Mouse (Mus musculus) liver, embryonic 14.5 days (tissue): ENCODE results near the gene Hspd1. TPM values are rescaled to one million over a fixed set of nuclear protein-coding genes. Genes with fewer than 3 reads are reported as not detected.

Experiments
- ATAC-seq: fragments of 200-750 bp; cut with Nextera tagmentation; 2 replicates; pipeline ENCODE4 v1.8.0; 2017; ENCODE audit warnings: moderate number of reproducible peaks, mild to moderate bottlenecking, moderate library complexity; ENCODE audit not compliant: insufficient read depth
- DNase-seq, 3 experiments: peaks; one replicate each; pipeline ENCODE4 v3.0.0-alpha.2; 2012 to 2013; ENCODE audit warnings: low read depth in 3 of 3, low spot score in 3 of 3
- H3K27ac ChIP-seq: fragments of 300-500 bp; sonication (generic); 2 replicates; pipeline ENCODE4 v1.5.1; 2014; ENCODE audit warnings: moderate library complexity, mild to moderate bottlenecking, control low read depth, inconsistent platforms
- H3K27me3 ChIP-seq: fragments of 300-500 bp; sonication (generic); 2 replicates; pipeline ENCODE4 v1.6.1; 2014; ENCODE audit warnings: mild to moderate bottlenecking, low read length, moderate library complexity; ENCODE audit not compliant: control insufficient read depth, insufficient read depth
- H3K36me3 ChIP-seq: fragments of 300-500 bp; sonication (generic); replicated peaks from 2 replicates; pipeline ENCODE4 v1.6.1; 2014; ENCODE audit warnings: low read depth; ENCODE audit not compliant: control insufficient read depth, insufficient read depth
- H3K4me1 ChIP-seq, 2 experiments: fragments of 200-500 bp in 1 of 2; fragments of 300-500 bp in 1 of 2; sonication (generic) in 1 of 2; replicated peaks; 2 replicates each; pipeline ENCODE4 v1.6.1; 2012 to 2014; ENCODE audit warnings: antibody characterized with exemption in 1 of 2, inconsistent platforms in 1 of 2, low read length in 1 of 2; ENCODE audit not compliant: control insufficient read depth in 2 of 2, insufficient read depth in 2 of 2
- H3K4me2 ChIP-seq: fragments of 300-500 bp; sonication (generic); 2 replicates; pipeline ENCODE4 v1.6.1; 2014; ENCODE audit warnings: low read depth, mild to moderate bottlenecking, control low read depth, moderate library complexity
- H3K4me3 ChIP-seq, 2 experiments: fragments of 200-500 bp in 1 of 2; fragments of 300-500 bp in 1 of 2; sonication (generic) in 1 of 2; 2 replicates each; pipeline ENCODE4 v1.5.1; 2012 to 2014; ENCODE audit warnings: low read depth in 2 of 2, low read length in 2 of 2, mild to moderate bottlenecking in 2 of 2, control low read depth in 1 of 2, inconsistent platforms in 1 of 2, moderate library complexity in 1 of 2; ENCODE audit not compliant: insufficient read depth in 1 of 2
- H3K9ac ChIP-seq: fragments of 300-500 bp; sonication (generic); replicated peaks from 2 replicates; pipeline ENCODE4 v1.6.1; 2014; ENCODE audit warnings: mild to moderate bottlenecking, control low read depth, moderate library complexity
- H3K9me3 ChIP-seq: fragments of 300-500 bp; sonication (generic); 2 replicates; pipeline ENCODE4 v1.6.1; 2016; ENCODE audit warnings: low read length, mixed read lengths; ENCODE audit not compliant: control insufficient read depth
- CTCF ChIP-seq: IDR thresholded peaks from 2 replicates; pipeline ENCODE4 v1.5.1; 2016; ENCODE audit warnings: antibody characterized with exemption, low read depth, control low read depth
- EP300 ChIP-seq: IDR thresholded peaks from 2 replicates; pipeline ENCODE4 v1.6.1; 2016; ENCODE audit warnings: antibody characterized with exemption, low read depth
- WGBS: fragments of 180-500 bp; shearing (Covaris S2); extraction: QIAGEN DNeasy Blood & Tissue Kit; methylation state at CpG from one replicate; pipeline ENCODE4 v1.1.7; 2014; ENCODE audit not compliant: insufficient replicate concordance; 5-methylcytosine and 5-hydroxymethylcytosine counted together
- polyA plus RNA-seq, 2 experiments: library from polyadenylated mRNA; depleted of rRNA in 1 of 2; stranded (reverse) in 1 of 2; unstranded in 1 of 2; fragments of >200 nt; fragmentation: Nextera tagmentation in 1 of 2; extraction: Ambion mirVana in 1 of 2; gene quantifications; 2 replicates each; pipeline versions ENCODE4 v1.2.1 to v1.2.3; 2012 to 2014

Gene Hspd1
- polyA plus RNA-seq, 2 experiments, result 163 to 241 TPM

DNA sequence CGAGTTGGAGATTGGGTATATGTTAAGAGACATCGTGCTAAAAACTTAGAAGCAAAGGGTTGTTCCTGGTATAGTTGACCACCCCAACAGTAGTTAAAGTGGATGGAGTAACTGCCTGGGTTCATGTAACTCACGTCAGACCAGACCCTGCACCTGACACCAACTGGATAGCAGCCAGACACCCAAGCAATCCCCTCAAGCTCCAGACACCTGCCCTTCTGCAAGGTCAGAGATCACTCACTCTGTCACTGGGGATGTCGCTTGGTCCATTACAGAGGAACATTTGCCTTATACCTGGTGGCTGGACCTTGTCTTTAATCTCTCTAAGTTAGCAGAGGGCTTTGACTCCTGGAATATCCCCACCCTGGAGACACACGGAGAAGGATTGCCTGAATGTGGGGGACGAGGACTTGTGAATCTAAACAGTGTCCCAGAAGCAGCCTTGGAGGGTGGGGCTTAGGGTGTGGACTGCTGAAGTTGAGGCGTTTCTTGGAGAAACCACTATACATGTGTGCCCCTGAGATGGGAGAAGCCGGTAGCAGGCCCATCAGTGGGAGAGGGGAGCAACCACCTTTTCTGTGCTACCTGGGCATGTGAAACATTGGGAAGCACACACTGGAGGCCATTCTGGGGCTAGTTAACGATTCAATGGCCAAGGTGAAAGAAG is 19.0 kb upstream of the Hspd1 start:
- peaks cover 3 to 10% of the 10 kb centered on the region in 2 experiments; a peak in 3 of 4 replicates for H3K4me1 ChIP-seq
- H3K36me3 ChIP-seq, result no peaks in the 10 kb centered on the region
- H3K27ac ChIP-seq, result no peak overlapping the region
- 46% methylated on average over 9 of the region's 9 CpGs for WGBS
- H3K9me3 ChIP-seq, result no peaks in the 10 kb centered on the region
- ATAC-seq (peak; percentile 80), DNase-seq (no peak)
- no peaks in the 10 kb centered on the region for H3K27me3 ChIP-seq
- TF ChIP-seq EP300, result no peak
- no peak for TF ChIP-seq CTCF
- no peak overlapping the region for H3K9ac ChIP-seq
- peak overlapping the region; percentile 28; the same call in 1 of the 2 replicates for H3K4me2 ChIP-seq
- no peak overlapping the region for H3K4me3 ChIP-seq

DNA sequence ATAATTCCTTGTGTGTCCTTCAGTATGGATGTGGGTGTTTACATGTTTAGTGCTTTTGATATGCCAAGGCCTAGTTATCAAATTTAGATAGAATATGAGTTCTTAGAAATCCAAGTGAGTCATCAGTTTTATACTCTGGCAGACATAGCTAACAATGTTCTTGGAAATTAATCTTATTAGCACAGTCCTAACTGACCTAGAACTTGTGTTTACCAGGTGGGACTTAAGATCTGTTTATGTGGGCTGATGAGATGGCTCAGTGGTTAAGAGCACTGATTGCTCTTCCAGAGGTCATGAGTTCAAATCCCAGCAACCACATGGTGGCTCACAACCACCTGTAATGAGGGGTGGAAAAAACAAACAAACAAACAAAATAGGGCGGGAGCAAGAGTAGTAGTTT is 4.4 kb upstream of the Hspd1 start:
- H3K4me3 ChIP-seq, result no peak overlapping the region
- DNase-seq (peak in 1 of 3 experiments; percentile 69), ATAC-seq (no peak)
- no peak overlapping the region for H3K4me2 ChIP-seq
- H3K27ac ChIP-seq, result no peak overlapping the region
- H3K27me3 ChIP-seq, result no peaks in the 10 kb centered on the region
- H3K4me1 ChIP-seq, result peaks cover 3 to 12% of the 10 kb centered on the region in 2 experiments; a peak in 3 of 4 replicates
- H3K9ac ChIP-seq, result no peak overlapping the region
- peaks cover 8% of the 10 kb centered on the region for H3K36me3 ChIP-seq
- no peak for TF ChIP-seq CTCF
- peak; percentile 35 for TF ChIP-seq EP300
- 34% methylated on average over 1 of the region's 1 CpGs for WGBS
- no peaks in the 10 kb centered on the region for H3K9me3 ChIP-seq

DNA sequence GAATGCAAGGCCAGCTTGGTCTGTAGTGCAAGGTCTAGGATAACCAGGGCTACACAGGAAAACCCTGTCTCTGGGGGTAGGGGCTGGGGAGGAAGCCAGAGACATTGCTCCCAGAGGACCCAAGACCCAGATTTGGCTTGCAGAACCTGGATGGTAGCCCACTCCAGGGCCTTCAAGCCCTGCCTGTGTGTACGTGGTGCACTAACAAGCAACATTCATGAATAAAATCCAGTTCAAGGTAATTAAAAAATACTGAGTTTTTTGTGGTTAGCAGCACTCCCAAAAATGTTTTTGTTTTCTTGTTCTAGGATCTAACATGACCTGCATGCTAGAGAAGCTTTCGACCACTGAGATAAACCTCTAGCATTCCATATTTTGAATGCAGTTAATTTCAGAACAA is 4.0 kb upstream of the Hspd1 start:
- Histone ChIP-seq H3K27ac (no peak overlapping the region), H3K27me3 (no peaks in the 10 kb centered on the region), H3K9me3 (no peaks in the 10 kb centered on the region), H3K4me2 (no peak overlapping the region), H3K9ac (no peak overlapping the region), H3K4me3 (no peak overlapping the region), H3K36me3 (peaks cover 8% of the 10 kb centered on the region), H3K4me1 (peaks cover 3 to 12% of the 10 kb centered on the region in 2 experiments; a peak in 3 of 4 replicates)
- TF ChIP-seq EP300, result no peak
- no peak for TF ChIP-seq CTCF
- DNase-seq, result no peak
- ATAC-seq, result no peak
- WGBS, result 74% methylated on average over 2 of the region's 2 CpGs

DNA sequence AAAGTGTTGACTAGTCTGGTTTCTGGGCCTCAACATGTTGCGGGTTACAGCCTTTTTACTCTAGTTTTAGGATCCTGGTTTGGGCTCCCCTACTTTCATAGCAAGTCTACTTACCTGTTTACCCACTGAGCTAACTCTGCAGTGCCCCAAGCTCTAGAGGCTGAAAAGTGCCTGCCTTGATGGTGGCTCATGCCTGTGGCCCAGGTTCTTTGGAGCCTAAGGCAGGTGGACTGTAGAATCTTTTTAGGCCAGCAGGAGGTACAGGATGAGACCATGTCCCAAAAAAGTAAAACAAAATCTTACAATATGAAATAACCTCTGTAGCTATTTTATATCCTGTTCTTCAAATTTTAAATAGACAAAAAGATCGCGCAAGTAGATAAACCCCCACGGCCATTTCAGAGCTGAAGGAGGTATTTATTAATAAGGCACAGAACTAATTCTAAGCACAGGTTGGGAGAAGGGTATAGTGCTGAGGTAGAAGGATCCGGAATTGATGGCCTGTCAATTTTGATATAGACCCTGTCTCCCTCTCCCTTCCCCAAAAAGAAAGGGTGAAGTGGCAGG is 1.5 kb upstream of the Hspd1 start:
- Histone ChIP-seq H3K9ac (peak overlapping the region; percentile 89), H3K9me3 (no peaks in the 10 kb centered on the region), H3K4me2 (peak overlapping the region; percentile 94), H3K27me3 (no peaks in the 10 kb centered on the region), H3K4me1 (peaks cover 6 to 22% of the 10 kb centered on the region in 2 experiments; a peak in 3 of 4 replicates), H3K4me3 (peak overlapping the region; percentile 83 to 84), H3K36me3 (peaks cover 17% of the 10 kb centered on the region), H3K27ac (peak overlapping the region; percentile 24)
- TF ChIP-seq CTCF, result 0 out of 2 replicates have a peak, but pooled peaks have one; percentile 11
- no peak for TF ChIP-seq EP300
- ATAC-seq, result no peak
- DNase-seq, result no peak
- WGBS, result 54% methylated on average over 5 of the region's 5 CpGs
